In genomic region chr16:18127241-18127861, GRCm38 (mm10) we compare ENCODE assay signal across 8 mouse cellular contexts. TPM values are rescaled to one million over a fixed set of nuclear protein-coding genes. Genes with fewer than 3 reads are reported as not detected.
DNase-seq lines count a peak whose midpoint lies in the region; ATAC-seq and TF ChIP-seq lines count a peak whose summit lies in the region.

Rtn4r (plus strand) TSS chr16:18127642.

- DNase-seq in left cerebral cortex, adult 2 months (ENCODE audit: extremely low spot score in 1 of 2, low spot score in 2 of 2), result peak; percentile 59 to 76
- DNase-seq in left cerebral cortex, adult 9 months (ENCODE audit: low spot score in 2 of 2), result no peak
- DNase-seq in cerebellum, postnatal 14 days, result peak; percentile 82 to 83
- peak; percentile 37 to 65 for DNase-seq in gastrocnemius, postnatal 4 days (ENCODE audit: low spot score in 2 of 2)
- DNase-seq in kidney, adult 2 months, result peak; percentile 85
- DNase-seq in liver, result peak; percentile 27
- peak; percentile 69 for DNase-seq in thymus, postnatal 14 days

- H3K9me3 ChIP-seq in midbrain, embryonic 16.5 days (replicated peaks; ENCODE audit: control insufficient read depth, low read length, poor library complexity, severe bottlenecking), result no peaks in the 10 kb centered on the region

- peak; percentile 81 for ATAC-seq in midbrain, embryonic 16.5 days

- intact Hi-C loops in left cerebral cortex, adult 2 months (cut with DNase I), result loop anchor here (1.0 to 2.0 kb wide), 2 partner anchors 46 to 83 kb away; no protein-coding TSS in a partner anchor

- WGBS in kidney, adult 2 months, result under 1% methylated on average over 94 of the region's 96 CpGs
- under 1% methylated on average over 66 of the region's 96 CpGs for WGBS in midbrain, embryonic 16.5 days

- no peaks in the 10 kb centered on the region for H3K36me3 ChIP-seq in kidney, adult 2 months (ENCODE audit: control insufficient read depth, insufficient read depth, low read length)
- no peaks in the 10 kb centered on the region for H3K36me3 ChIP-seq in midbrain, embryonic 16.5 days (ENCODE audit: control insufficient read depth, insufficient read depth, low read length)

- H3K4me3 ChIP-seq in left cerebral cortex, adult 2 months, result peak within 1 kb of the TSS; percentile 61
- peak within 1 kb of the TSS; percentile 64 for H3K4me3 ChIP-seq in kidney, adult 2 months (ENCODE audit: insufficient read depth, low read depth, low read length)
- H3K4me3 ChIP-seq in midbrain, embryonic 16.5 days (ENCODE audit: low read depth, low read length), result peak within 1 kb of the TSS; percentile 84

- H3K27me3 ChIP-seq in kidney, adult 2 months (replicated peaks; ENCODE audit: control insufficient read depth, insufficient read depth, low read length), result no peaks in the 10 kb centered on the region; the same call in 1 of the 2 replicates
- peaks cover 2% of the 10 kb centered on the region; the same call in 1 of the 2 replicates for H3K27me3 ChIP-seq in midbrain, embryonic 16.5 days (ENCODE audit: control insufficient read depth, insufficient read depth, low read depth, low read length)

- peak within 1 kb of the TSS; percentile 93 for H3K27ac ChIP-seq in left cerebral cortex, adult 2 months
- no peak within 1 kb of the TSS for H3K27ac ChIP-seq in kidney, adult 2 months (ENCODE audit: insufficient read depth, low read depth, low read length)
- H3K27ac ChIP-seq in midbrain, embryonic 16.5 days (ENCODE audit: low read length), result peak within 1 kb of the TSS; percentile 87

- no peaks in the 10 kb centered on the region for H3K4me1 ChIP-seq in kidney, adult 2 months (ENCODE audit: control insufficient read depth, insufficient read depth, low read length)
- peaks cover 29% of the 10 kb centered on the region for H3K4me1 ChIP-seq in midbrain, embryonic 16.5 days (ENCODE audit: control insufficient read depth, insufficient read depth, low read length)

- TF ChIP-seq CTCF in left cerebral cortex, adult 2 months (IDR thresholded peaks at IDR 0.05), result peak; percentile 76
- TF ChIP-seq CTCF in kidney, adult 2 months (conservative IDR thresholded peaks at IDR 0.05; ENCODE audit: insufficient read depth, insufficient read length, low read depth, low read length), result peak; percentile 39; the same call in 1 of the 2 replicates

- TF ChIP-seq POLR2A in kidney, adult 2 months (IDR thresholded peaks at IDR 0.05; ENCODE audit: low read depth, low read length), result no peak

- peak within 1 kb of the TSS; percentile 85 for H3K9ac ChIP-seq in midbrain, embryonic 16.5 days (ENCODE audit: low read depth, low read length)

- peak within 1 kb of the TSS; percentile 74 for H3K4me2 ChIP-seq in midbrain, embryonic 16.5 days (ENCODE audit: low read length)

RNA-seq across cellular contexts. Expression of gene Rtn4r, which starts in this region (rescaled TPM):
- 100 to 1,000 TPM; 138 to 147 TPM for total RNA-seq in left cerebral cortex, adult 2 months (2021)
- total RNA-seq in gastrocnemius, postnatal 4 days (2021), result 1 to 10 TPM; 1.2 to 1.4 TPM
- 18.9 and 26.7 TPM in 2 replicates for polyA plus RNA-seq in kidney, adult 2 months (2012; rRNA removed)
- polyA plus RNA-seq in midbrain, embryonic 16.5 days (2015; fragmentation: Nextera tagmentation; extraction: Ambion mirVana), result 26.6 and 29.7 TPM in 2 replicates

Comparison
In these comparisons a context has a peak if more than half of its experiments do, and no peak if none do; other contexts are left out.
1. RNA of gene Rtn4r (total RNA-seq): 138 to 147 TPM in left cerebral cortex, adult 2 months; 1.2 to 1.4 TPM in gastrocnemius, postnatal 4 days; every median in the first group is over 10 times any median in the second.
2. DNase-seq: peak in left cerebral cortex, adult 2 months (2 of 2), cerebellum, postnatal 14 days (2 of 2), gastrocnemius, postnatal 4 days (2 of 2), kidney, adult 2 months (single experiment), liver (single experiment) and thymus, postnatal 14 days (single experiment); none in left cerebral cortex, adult 9 months (0 of 2).
3. Peak in every context shown above with its lines, with median percentiles within 50 percentile points of each other: H3K4me3 ChIP-seq.